30 mouse cellular contexts compared by ENCODE assay signal in genomic region chr13:8467591-8468366, GRCm38 (mm10).
DNase-seq lines count a peak whose midpoint lies in the region; ATAC-seq and TF ChIP-seq lines count a peak whose summit lies in the region.
"Had no signal": no experiment of that assay in that cellular context is flagged by ENCODE, and none has a peak within 500 bp of the region (broad histone marks: within the 10 kb centered on the region; RNA-seq: fewer than 3 reads in every experiment).

No protein-coding gene starts in this region.

- DNase-seq in hindbrain, embryonic 11.5 days (ENCODE audit: low spot score) = no peak
- no peak for DNase-seq in midbrain, embryonic 11.5 days (ENCODE audit: low spot score, missing footprints)
- peak; percentile 24 for DNase-seq in ES-E14 (ENCODE audit: low read depth, low spot score)
- no peak for DNase-seq in layer of hippocampus, adult 18-20 months (ENCODE audit: low spot score in 2 of 2)
- DNase-seq in heart, adult 9 months (ENCODE audit: low spot score in 2 of 2) = no peak
- DNase-seq: adrenal gland, postnatal 14 days; cerebellum, adult 18-20 months; cerebellum, postnatal 10 days; gastrocnemius, adult 2 months; gastrocnemius, postnatal 36 days; heart, adult 18-20 months; heart, postnatal 10 days; kidney, adult 2 months; kidney, postnatal 36 days; liver, embryonic 13.5 days; lung, adult 18-20 months; lung, postnatal 4 days; right cerebral cortex, postnatal 25 days had no signal

- no peak overlapping the region for H3K9ac ChIP-seq in hindbrain, embryonic 15.5 days
- no peak overlapping the region for H3K9ac ChIP-seq in hindbrain, embryonic 11.5 days (ENCODE audit: low read depth, low read length)
- H3K9ac ChIP-seq in midbrain, embryonic 13.5 days (replicated peaks) = no peak overlapping the region
- no peak overlapping the region for H3K9ac ChIP-seq in midbrain, embryonic 11.5 days (ENCODE audit: low read length)
- no peak overlapping the region for H3K9ac ChIP-seq in ES-E14 (ENCODE audit: insufficient read depth, low read depth, low read length, poor library complexity, severe bottlenecking)
- H3K9ac ChIP-seq in midbrain, embryonic 16.5 days (ENCODE audit: low read depth, low read length) = peak overlapping the region; percentile 30; the same call in 1 of the 2 replicates
- H3K9ac ChIP-seq: heart, embryonic 13.5 days; intestine, embryonic 15.5 days; limb, embryonic 15.5 days; liver, embryonic 13.5 days; stomach, embryonic 15.5 days had no signal

- 0 out of 2 replicates have a peak, but pooled peaks cover 3% of the 10 kb centered on the region for H3K4me1 ChIP-seq in hindbrain, embryonic 15.5 days (replicated peaks)
- H3K4me1 ChIP-seq in hindbrain, embryonic 11.5 days (replicated peaks; ENCODE audit: control insufficient read depth, insufficient read depth, low read length) = no peaks in the 10 kb centered on the region
- H3K4me1 ChIP-seq in midbrain, embryonic 13.5 days (replicated peaks) = no peaks in the 10 kb centered on the region
- H3K4me1 ChIP-seq in midbrain, embryonic 11.5 days (ENCODE audit: control insufficient read depth, insufficient read depth, low read length) = no peaks in the 10 kb centered on the region
- H3K4me1 ChIP-seq in ES-E14 (ENCODE audit: control insufficient read depth in 2 of 2, insufficient read depth in 2 of 2, low read length in 2 of 2, poor library complexity in 1 of 2) = no peaks in the 10 kb centered on the region
- H3K4me1 ChIP-seq in midbrain, embryonic 16.5 days (ENCODE audit: control insufficient read depth, insufficient read depth, low read length) = peaks cover 9% of the 10 kb centered on the region
- H3K4me1 ChIP-seq: heart, embryonic 13.5 days; intestine, embryonic 15.5 days; limb, embryonic 15.5 days; liver, embryonic 13.5 days; megakaryocyte, embryonic 14.5 days; stomach, embryonic 15.5 days had no signal

- no peaks in the 10 kb centered on the region for H3K36me3 ChIP-seq in hindbrain, embryonic 15.5 days
- no peaks in the 10 kb centered on the region for H3K36me3 ChIP-seq in hindbrain, embryonic 11.5 days (ENCODE audit: control insufficient read depth, insufficient read depth, low read length)
- H3K36me3 ChIP-seq in midbrain, embryonic 13.5 days = no peaks in the 10 kb centered on the region
- H3K36me3 ChIP-seq in midbrain, embryonic 11.5 days (ENCODE audit: control insufficient read depth, insufficient read depth, low read length) = no peaks in the 10 kb centered on the region
- no peaks in the 10 kb centered on the region for H3K36me3 ChIP-seq in ES-E14 (ENCODE audit: control insufficient read depth, insufficient read depth, low read length, poor library complexity, severe bottlenecking)
- no peaks in the 10 kb centered on the region for H3K36me3 ChIP-seq in midbrain, embryonic 16.5 days (ENCODE audit: control insufficient read depth, insufficient read depth, low read length)
- H3K36me3 ChIP-seq: heart, embryonic 13.5 days; intestine, embryonic 15.5 days; limb, embryonic 15.5 days; liver, embryonic 13.5 days; stomach, embryonic 15.5 days had no signal

- WGBS in hindbrain, embryonic 15.5 days = 65% methylated on average over 12 of the region's 12 CpGs
- WGBS in hindbrain, embryonic 11.5 days = 78% methylated on average over 12 of the region's 12 CpGs
- 64% methylated on average over 12 of the region's 12 CpGs for WGBS in midbrain, embryonic 13.5 days
- WGBS in midbrain, embryonic 11.5 days = 82% methylated on average over 12 of the region's 12 CpGs
- WGBS in midbrain, embryonic 16.5 days = 59% methylated on average over 12 of the region's 12 CpGs

- H3K4me2 ChIP-seq in hindbrain, embryonic 15.5 days = 0 out of 2 replicates have a peak overlapping the region, but pooled peaks have one; percentile 16
- no peak overlapping the region for H3K4me2 ChIP-seq in hindbrain, embryonic 11.5 days (replicated peaks; ENCODE audit: low read depth, low read length)
- H3K4me2 ChIP-seq in midbrain, embryonic 13.5 days (replicated peaks) = no peak overlapping the region
- no peak overlapping the region for H3K4me2 ChIP-seq in midbrain, embryonic 11.5 days
- H3K4me2 ChIP-seq in midbrain, embryonic 16.5 days (ENCODE audit: low read length) = peak overlapping the region; percentile 35; the same call in 1 of the 2 replicates
- H3K4me2 ChIP-seq: heart, embryonic 13.5 days; intestine, embryonic 15.5 days; limb, embryonic 15.5 days; liver, embryonic 13.5 days; stomach, embryonic 15.5 days had no signal

- in situ Hi-C loops in ES-E14 (cut with MboI; ENCODE audit: low sequenced_read_pairs in 2 of 2, unreplicated experiment in 2 of 2) = no loop called here

- no peak overlapping the region for H3K4me3 ChIP-seq in hindbrain, embryonic 15.5 days
- H3K4me3 ChIP-seq in hindbrain, embryonic 11.5 days (ENCODE audit: low read depth, low read length) = no peak overlapping the region
- H3K4me3 ChIP-seq in midbrain, embryonic 13.5 days (replicated peaks) = no peak overlapping the region
- H3K4me3 ChIP-seq in midbrain, embryonic 11.5 days (ENCODE audit: low read depth, low read length) = no peak overlapping the region
- H3K4me3 ChIP-seq in ES-E14 (ENCODE audit: insufficient read depth in 1 of 2, low read depth in 1 of 2, low read length in 2 of 2, poor library complexity in 1 of 2, severe bottlenecking in 1 of 2) = no peak overlapping the region
- H3K4me3 ChIP-seq in midbrain, embryonic 16.5 days (ENCODE audit: low read depth, low read length) = no peak overlapping the region; the same call in 1 of the 2 replicates
- H3K4me3 ChIP-seq: erythroblast, embryonic 14.5 days; gastrocnemius, adult 2 months; heart, embryonic 13.5 days; intestine, embryonic 15.5 days; left cerebral cortex, adult 2 months; limb, embryonic 15.5 days; liver, embryonic 13.5 days; megakaryocyte, embryonic 14.5 days; stomach, embryonic 15.5 days had no signal

- no peak overlapping the region; the same call in 1 of the 2 replicates for H3K27ac ChIP-seq in hindbrain, embryonic 15.5 days (replicated peaks)
- H3K27ac ChIP-seq in hindbrain, embryonic 11.5 days (ENCODE audit: low read depth, low read length) = no peak overlapping the region
- H3K27ac ChIP-seq in midbrain, embryonic 13.5 days = peak overlapping the region; percentile 19; the same call in 1 of the 2 replicates
- H3K27ac ChIP-seq in midbrain, embryonic 11.5 days (ENCODE audit: low read depth, low read length) = no peak overlapping the region
- H3K27ac ChIP-seq in ES-E14 (ENCODE audit: insufficient read depth, low read depth, low read length, poor library complexity, severe bottlenecking) = no peak overlapping the region
- H3K27ac ChIP-seq in midbrain, embryonic 16.5 days (ENCODE audit: low read length) = peak overlapping the region; percentile 54
- H3K27ac ChIP-seq: gastrocnemius, adult 2 months; heart, embryonic 13.5 days; intestine, embryonic 15.5 days; left cerebral cortex, adult 2 months; limb, embryonic 15.5 days; liver, embryonic 13.5 days; stomach, embryonic 15.5 days had no signal

- ATAC-seq in hindbrain, embryonic 15.5 days (ENCODE audit: low FRiP score, low read depth) = no peak
- no peak for ATAC-seq in hindbrain, embryonic 11.5 days (ENCODE audit: low FRiP score)
- no peak for ATAC-seq in midbrain, embryonic 13.5 days
- no peak for ATAC-seq in midbrain, embryonic 11.5 days (ENCODE audit: low FRiP score)
- peak; percentile 56; the same call in 1 of the 2 replicates for ATAC-seq in midbrain, embryonic 16.5 days
- ATAC-seq: forebrain, embryonic 16.5 days; intestine, embryonic 15.5 days; lung, postnatal 0 days had no signal

- H3K9me3 ChIP-seq in hindbrain, embryonic 15.5 days = no peaks in the 10 kb centered on the region
- H3K9me3 ChIP-seq in hindbrain, embryonic 11.5 days (ENCODE audit: control insufficient read depth, low read length) = no peaks in the 10 kb centered on the region
- H3K9me3 ChIP-seq in midbrain, embryonic 13.5 days = no peaks in the 10 kb centered on the region
- no peaks in the 10 kb centered on the region for H3K9me3 ChIP-seq in midbrain, embryonic 11.5 days (ENCODE audit: control insufficient read depth, low read length)
- no peaks in the 10 kb centered on the region; the same call in 1 of the 2 replicates for H3K9me3 ChIP-seq in ES-E14 (ENCODE audit: control insufficient read depth, insufficient read depth, low read depth, low read length)
- H3K9me3 ChIP-seq in midbrain, embryonic 16.5 days (replicated peaks; ENCODE audit: control insufficient read depth, low read length, poor library complexity, severe bottlenecking) = no peaks in the 10 kb centered on the region
- H3K9me3 ChIP-seq: heart, embryonic 13.5 days; intestine, embryonic 15.5 days; limb, embryonic 15.5 days; liver, embryonic 13.5 days; megakaryocyte, embryonic 14.5 days; stomach, embryonic 15.5 days had no signal

- H3K27me3 ChIP-seq in hindbrain, embryonic 15.5 days = no peaks in the 10 kb centered on the region
- H3K27me3 ChIP-seq in hindbrain, embryonic 11.5 days (ENCODE audit: control insufficient read depth, insufficient read depth, low read length) = no peaks in the 10 kb centered on the region
- H3K27me3 ChIP-seq in midbrain, embryonic 13.5 days = no peaks in the 10 kb centered on the region
- no peaks in the 10 kb centered on the region for H3K27me3 ChIP-seq in midbrain, embryonic 11.5 days (ENCODE audit: control insufficient read depth, insufficient read depth, low read length)
- no peaks in the 10 kb centered on the region for H3K27me3 ChIP-seq in midbrain, embryonic 16.5 days (ENCODE audit: control insufficient read depth, insufficient read depth, low read depth, low read length)
- H3K27me3 ChIP-seq: heart, embryonic 13.5 days; intestine, embryonic 15.5 days; limb, embryonic 15.5 days; liver, embryonic 13.5 days; megakaryocyte, embryonic 14.5 days; stomach, embryonic 15.5 days had no signal

TF ChIP-seq in ES-E14, 5 proteins besides CTCF, POLR2A, EP300 and RAD21:
- TF ChIP-seq CHD2 (IDR thresholded peaks at IDR 0.05; ENCODE audit: low read depth, low read length) (no peak), ZC3H11A (IDR thresholded peaks at IDR 0.05; ENCODE audit: borderline replicate concordance, low read depth, low read length) (no peak), HCFC1 (IDR thresholded peaks at IDR 0.05; ENCODE audit: borderline replicate concordance, insufficient read depth, low read length) (no peak), MAFK (IDR thresholded peaks at IDR 0.05; ENCODE audit: insufficient read depth, low read depth, low read length) (no peak), ZNF384 (IDR thresholded peaks at IDR 0.05; ENCODE audit: low read depth, low read length) (no peak)

Comparison
In these comparisons a context has a peak if more than half of its experiments do, and no peak if none do; other contexts are left out.
1. H3K27ac ChIP-seq: peak in midbrain, embryonic 13.5 days (single experiment) and midbrain, embryonic 16.5 days (single experiment); none in hindbrain, embryonic 15.5 days (single experiment), hindbrain, embryonic 11.5 days (single experiment), midbrain, embryonic 11.5 days (single experiment) and ES-E14 (single experiment).
2. H3K4me2 ChIP-seq: peak in hindbrain, embryonic 15.5 days (single experiment) and midbrain, embryonic 16.5 days (single experiment); none in hindbrain, embryonic 11.5 days (single experiment), midbrain, embryonic 13.5 days (single experiment) and midbrain, embryonic 11.5 days (single experiment).